Mouse (Mus musculus): ENCODE measurements around the gene Avil.

- TF ChIP-seq POLR2A (IDR thresholded peaks at IDR 0.05; ENCODE audit: low read depth, low read length) (no peak), CTCF (IDR thresholded peaks at IDR 0.05; ENCODE audit: extremely low read depth, insufficient read depth, insufficient read length, insufficient replicate concordance) (no peak)
Observed at GRCm38 (mm10) chr10:126962271-126962965, 38.1 kb upstream of the Avil start.
